Mouse (Mus musculus) inflammation-experienced regulatory T-cells (primary cell): ENCODE results near the gene Gm3012. TPM values are rescaled to one million over a fixed set of nuclear protein-coding genes. Genes with fewer than 3 reads are reported as not detected.

Source experiments
- polyA plus RNA-seq, 2 experiments: library from polyadenylated mRNA; unstranded; fragments of 100-300 nt; shearing (Covaris generic); gene quantifications; one replicate each; pipeline ENCODE4 v1.2.1; 2017

Gene Gm3012
- polyA plus RNA-seq: not detected

DNA sequence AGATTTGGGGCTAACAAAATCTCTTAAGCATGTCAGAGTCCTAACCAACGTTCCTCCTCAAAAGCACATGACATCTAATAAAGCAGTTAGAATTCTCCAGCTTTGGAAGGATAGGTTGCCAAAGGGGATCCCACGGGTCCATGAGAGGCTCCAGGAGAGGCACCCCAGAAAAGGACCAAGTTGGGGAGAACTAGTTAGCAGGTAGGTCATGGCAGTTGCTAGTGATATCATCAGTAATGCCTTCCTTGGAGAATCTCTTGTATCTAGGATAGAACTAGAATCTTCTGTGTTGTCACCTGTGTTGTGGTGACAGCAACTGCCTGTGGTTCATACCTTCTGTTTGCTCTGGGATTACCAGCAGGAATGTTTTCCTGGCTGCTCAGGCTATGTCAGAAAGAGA is at the start of gene Gm3012:
Gene Gm3012, plus strand, starts transcription at position 301 of the 400 bp plus-strand sequence.

DNA sequence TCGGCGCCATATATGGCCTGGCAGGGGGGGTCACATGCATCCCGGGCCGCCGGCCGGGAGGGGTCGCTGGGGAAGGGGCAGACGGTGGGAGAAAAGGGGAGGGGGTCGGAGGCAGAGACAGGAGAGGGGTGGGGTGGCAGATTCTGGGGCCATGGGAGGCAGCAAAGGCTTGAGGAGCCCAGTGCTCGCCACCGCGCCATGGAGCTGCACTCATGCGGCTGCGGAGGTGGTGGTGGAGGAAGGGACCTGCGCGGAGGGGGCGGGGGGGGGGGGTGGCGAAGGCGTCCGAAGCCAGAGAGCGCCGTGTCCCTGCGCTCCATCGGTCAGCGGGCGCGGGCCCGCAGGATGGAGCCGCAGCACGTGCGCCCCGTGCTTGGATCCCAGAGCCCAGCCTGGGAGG is 17.4 kb downstream of the Gm3012 start, which contains the start of gene Gm3020:
Gene Gm3020, plus strand, starts transcription at position 301 of the 400 bp plus-strand sequence.

DNA sequence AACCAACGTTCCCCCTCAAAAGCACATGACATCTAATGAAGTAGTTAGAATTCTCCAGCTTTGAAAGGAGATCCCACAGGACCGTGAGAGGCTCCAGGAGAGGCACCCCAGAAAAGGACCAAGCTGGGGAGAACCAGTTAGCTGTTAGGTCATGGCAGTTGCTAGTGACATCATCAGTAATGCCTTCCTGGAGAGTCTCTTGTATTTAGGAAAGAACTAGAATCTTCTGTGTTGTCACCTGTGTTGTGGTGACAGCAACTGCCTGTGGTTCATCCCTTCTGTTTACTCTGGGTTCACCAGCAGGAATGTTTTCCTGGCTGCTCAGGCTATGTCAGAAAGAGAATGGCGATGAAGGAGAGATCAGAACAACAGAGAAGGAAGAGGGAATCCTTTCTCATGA is 54.2 kb downstream of the Gm3012 start, which contains the start of gene Gm3043:
Gene Gm3043, plus strand, starts transcription at position 301 of the 400 bp plus-strand sequence.

Other genes starting within 250 kb of the Gm3012 start
- gene Gm10413, start 239.4 kb upstream of the Gm3012 start, polyA plus RNA-seq: not detected
- gene Gm10409, start 221.9 kb upstream of the Gm3012 start, polyA plus RNA-seq: 10 to 100 TPM in 1 of 2 experiments, 1 to 10 TPM in 1; 3.1 to 14.0 TPM
- 1 to 10 TPM; 2.3 to 7.8 TPM for gene Gm3005, start 206.4 kb upstream of the Gm3012 start, polyA plus RNA-seq
- gene Gm10408, start 185.1 kb upstream of the Gm3012 start, polyA plus RNA-seq: under 1 TPM; 0.24 to 0.38 TPM
- gene Gm3020, start 17.5 kb downstream of the Gm3012 start, polyA plus RNA-seq: 10 to 100 TPM in 1 of 2 experiments, 1 to 10 TPM in 1; 3.1 to 14.2 TPM
- not detected for gene Gm3043, start 54.3 kb downstream of the Gm3012 start, polyA plus RNA-seq
- under 1 TPM; 0.31 to 0.82 TPM for gene Gm3002, start 175.6 kb downstream of the Gm3012 start, polyA plus RNA-seq
- gene Gm3033, start 211.7 kb downstream of the Gm3012 start, polyA plus RNA-seq: 1 to 10 TPM in 1 of 2 experiments, not detected in 1; 1.4 TPM
- not detected for gene Gm2916, start 249.7 kb downstream of the Gm3012 start, polyA plus RNA-seq